Mouse (Mus musculus) thymus, postnatal 4 days (tissue): Measurements from ENCODE around the gene Tceal7.
A peak's percentile ranks its signal among the peaks of the same experiment; 100 is the strongest.

Experiments
- DNase-seq: peaks from one replicate; pipeline ENCODE4 v3.0.0; 2021

Gene Tceal7

GRCm38 (mm10) chrX:136214729-136215677, at the start of gene Tceal7, which contains the start of gene Bex1:
Gene Tceal7, plus strand, starts transcription at chrX:136214779.
Gene Bex1, minus strand, starts transcription at chrX:136215513.
- peak; percentile 11 for DNase-seq

GRCm38 (mm10) chrX:136170625-136171024, 44.0 kb upstream of the Tceal7 start:
- DNase-seq, result no peak

GRCm38 (mm10) chrX:136171189-136172117, 43.1 kb upstream of the Tceal7 start:
- DNase-seq, result peak; percentile 12

- DNase-seq, result peak; percentile 52
These were observed 42.4 kb upstream of the Tceal7 start, which contains the start of gene Tceal8 for GRCm38 (mm10) chrX:136172118-136172551. Gene Tceal8, minus strand, starts transcription at chrX:136172342.

- DNase-seq, result no peak
These were observed 41.8 kb upstream of the Tceal7 start for GRCm38 (mm10) chrX:136172786-136173185.

GRCm38 (mm10) chrX:136180897-136181553, 33.6 kb upstream of the Tceal7 start:
- DNase-seq, result peak; percentile 49

GRCm38 (mm10) chrX:136183107-136183506, 31.5 kb upstream of the Tceal7 start:
- DNase-seq, result no peak

- DNase-seq, result no peak
These were observed 19.2 kb upstream of the Tceal7 start for GRCm38 (mm10) chrX:136195193-136195944.

- DNase-seq, result peak; percentile 75
These were observed 17.7 kb upstream of the Tceal7 start for GRCm38 (mm10) chrX:136196873-136197272.

- DNase-seq, result no peak
These were observed 11.3 kb upstream of the Tceal7 start for GRCm38 (mm10) chrX:136203257-136203656.

GRCm38 (mm10) chrX:136203664-136204066, 10.9 kb upstream of the Tceal7 start, which contains the start of gene Tceal5:
Gene Tceal5, minus strand, starts transcription at chrX:136203876.
- DNase-seq, result no peak

GRCm38 (mm10) chrX:136204406-136204805, 10.2 kb upstream of the Tceal7 start:
- no peak for DNase-seq

- DNase-seq, result no peak
These were observed 1.2 kb upstream of the Tceal7 start for GRCm38 (mm10) chrX:136213396-136213795.

GRCm38 (mm10) chrX:136216303-136216702, 1.7 kb downstream of the Tceal7 start:
- DNase-seq, result no peak

- no peak for DNase-seq
These were observed 9.1 kb downstream of the Tceal7 start for GRCm38 (mm10) chrX:136223714-136224113.

- DNase-seq, result no peak
These were observed 13.2 kb downstream of the Tceal7 start for GRCm38 (mm10) chrX:136227768-136228167.

GRCm38 (mm10) chrX:136238118-136238517, 23.5 kb downstream of the Tceal7 start:
- peak; percentile 61 for DNase-seq

GRCm38 (mm10) chrX:136243181-136243580, 28.6 kb downstream of the Tceal7 start:
- DNase-seq, result no peak

- DNase-seq, result peak; percentile 57
These were observed 30.1 kb downstream of the Tceal7 start, which contains the start of gene Tceal9 for GRCm38 (mm10) chrX:136244574-136245229. Gene Tceal9, plus strand, starts transcription at chrX:136245079.

GRCm38 (mm10) chrX:136245521-136246071, 31.0 kb downstream of the Tceal7 start:
- peak; percentile 49 for DNase-seq

GRCm38 (mm10) chrX:136248811-136249210, 34.2 kb downstream of the Tceal7 start:
- no peak for DNase-seq
